Mouse (Mus musculus) E14TG2a.4 (cell line): ENCODE results near the gene Zbtb17.

Experiments used
- H3K27me3 ChIP-seq: 2 replicates; pipeline ENCODE4 v1.6.1; 2014; ENCODE audit warnings: low read length, control low read depth; ENCODE audit not compliant: insufficient read depth
- H3K36me3 ChIP-seq: 2 replicates; pipeline ENCODE4 v1.6.1; 2014; ENCODE audit warnings: low read length, control low read depth; ENCODE audit not compliant: insufficient read depth
- H3K4me1 ChIP-seq: replicated peaks from 2 replicates; pipeline ENCODE4 v1.6.1; 2014; ENCODE audit warnings: low read depth, low read length, control low read depth
- H3K4me3 ChIP-seq: replicated peaks from 2 replicates; pipeline ENCODE4 v1.5.1; 2014; ENCODE audit warnings: mild to moderate bottlenecking, low read length
- H3K9me3 ChIP-seq: 2 replicates; pipeline ENCODE4 v1.6.1; 2014; ENCODE audit warnings: low read length, control low read depth
- CTCF ChIP-seq: conservative IDR thresholded peaks from 2 replicates; pipeline ENCODE4 v1.5.1; 2014; ENCODE audit warnings: low read length
- NANOG ChIP-seq: IDR thresholded peaks from 2 replicates; pipeline ENCODE4 v1.6.1; 2014; ENCODE audit warnings: borderline replicate concordance, low read length, mixed read lengths
- POU5F1 ChIP-seq: IDR thresholded peaks from 2 replicates; pipeline ENCODE4 v1.6.1; 2014; ENCODE audit warnings: low read length, borderline replicate concordance

Zbtb17 gene

GRCm38 (mm10) chr4:141444451-141445327 is at the start of gene Zbtb17:
Zbtb17 (plus strand) TSS chr4:141444654.
- Histone ChIP-seq H3K4me3 (peak within 1 kb of the TSS; percentile 97), H3K36me3 (peaks cover 27% of the 10 kb centered on the region), H3K9me3 (no peaks in the 10 kb centered on the region), H3K4me1 (peaks cover 37% of the 10 kb centered on the region), H3K27me3 (peaks cover 4% of the 10 kb centered on the region; the same call in 1 of the 2 replicates)
- TF ChIP-seq NANOG (no peak), POU5F1 (no peak), CTCF (no peak)

GRCm38 (mm10) chr4:141394751-141395150 is 49.7 kb upstream of the Zbtb17 start:
- peaks cover 38% of the 10 kb centered on the region for H3K4me1 ChIP-seq
- peak overlapping the region; percentile 37 for H3K4me3 ChIP-seq
- no peaks in the 10 kb centered on the region for H3K9me3 ChIP-seq
- H3K36me3 ChIP-seq: no peaks in the 10 kb centered on the region
- peaks cover 35% of the 10 kb centered on the region for H3K27me3 ChIP-seq
- no peak for TF ChIP-seq CTCF
- no peak for TF ChIP-seq NANOG
- no peak for TF ChIP-seq POU5F1

- no peaks in the 10 kb centered on the region for H3K9me3 ChIP-seq
- H3K27me3 ChIP-seq: peaks cover 26% of the 10 kb centered on the region
- TF ChIP-seq CTCF: no peak
- no peak for TF ChIP-seq POU5F1
- no peak for TF ChIP-seq NANOG
- H3K4me1 ChIP-seq: peaks cover 24% of the 10 kb centered on the region
- H3K36me3 ChIP-seq: no peaks in the 10 kb centered on the region
- no peak overlapping the region for H3K4me3 ChIP-seq
Observed at GRCm38 (mm10) chr4:141397861-141398260, 46.6 kb upstream of the Zbtb17 start.

GRCm38 (mm10) chr4:141398545-141398944 is 45.9 kb upstream of the Zbtb17 start, which contains the start of gene Clcnka:
Clcnka (minus strand) TSS chr4:141398724.
- H3K4me1 ChIP-seq: peaks cover 24% of the 10 kb centered on the region
- no peaks in the 10 kb centered on the region for H3K36me3 ChIP-seq
- H3K4me3 ChIP-seq: no peak within 1 kb of the TSS
- peaks cover 26% of the 10 kb centered on the region for H3K27me3 ChIP-seq
- TF ChIP-seq POU5F1: no peak
- no peak for TF ChIP-seq CTCF
- no peak for TF ChIP-seq NANOG
- H3K9me3 ChIP-seq: no peaks in the 10 kb centered on the region

- TF ChIP-seq CTCF (no peak), POU5F1 (no peak), NANOG (no peak)
- Histone ChIP-seq H3K4me3 (no peak overlapping the region), H3K9me3 (no peaks in the 10 kb centered on the region), H3K4me1 (peaks cover 22% of the 10 kb centered on the region), H3K27me3 (peaks cover 29% of the 10 kb centered on the region), H3K36me3 (no peaks in the 10 kb centered on the region)
Observed at GRCm38 (mm10) chr4:141400171-141400570, 44.3 kb upstream of the Zbtb17 start.

- Histone ChIP-seq H3K4me3 (no peak overlapping the region), H3K36me3 (no peaks in the 10 kb centered on the region), H3K9me3 (no peaks in the 10 kb centered on the region), H3K27me3 (peaks cover 13% of the 10 kb centered on the region), H3K4me1 (peaks cover 32% of the 10 kb centered on the region)
- no peak for TF ChIP-seq NANOG
- peak; percentile 83 for TF ChIP-seq CTCF
- no peak for TF ChIP-seq POU5F1
Observed at GRCm38 (mm10) chr4:141404518-141405313, 39.7 kb upstream of the Zbtb17 start.

GRCm38 (mm10) chr4:141405314-141405622 is 39.2 kb upstream of the Zbtb17 start:
- TF ChIP-seq CTCF (no peak), NANOG (no peak), POU5F1 (no peak)
- no peaks in the 10 kb centered on the region for H3K9me3 ChIP-seq
- peaks cover 15% of the 10 kb centered on the region for H3K27me3 ChIP-seq
- H3K36me3 ChIP-seq: no peaks in the 10 kb centered on the region
- no peak overlapping the region for H3K4me3 ChIP-seq
- peaks cover 32% of the 10 kb centered on the region for H3K4me1 ChIP-seq

GRCm38 (mm10) chr4:141406516-141407299 is 37.7 kb upstream of the Zbtb17 start:
- no peak overlapping the region for H3K4me3 ChIP-seq
- H3K27me3 ChIP-seq: peaks cover 26% of the 10 kb centered on the region
- H3K9me3 ChIP-seq: no peaks in the 10 kb centered on the region
- peaks cover 37% of the 10 kb centered on the region for H3K4me1 ChIP-seq
- TF ChIP-seq CTCF (peak; percentile 54), POU5F1 (no peak)
- H3K36me3 ChIP-seq: no peaks in the 10 kb centered on the region
